Mouse (Mus musculus) inflammation-experienced regulatory T-cells, adult 6 months (primary cell): Measurements from ENCODE around the gene Atp6v0d1. TPM values are rescaled to one million over a fixed set of nuclear protein-coding genes. Genes with fewer than 3 reads are reported as not detected.
A peak's percentile ranks its signal among the peaks of the same experiment; 100 is the strongest.

Experiments
- ATAC-seq: one replicate; pipeline ENCODE4 v1.8.0; 2017
- polyA plus RNA-seq, 3 experiments: library from polyadenylated mRNA; unstranded; fragments of 100-300 nt; shearing (Covaris generic); gene quantifications; one replicate each; pipeline ENCODE4 v1.2.1; 2017

Gene Atp6v0d1
- polyA plus RNA-seq, 3 experiments from 2014 or later, result 31.8 to 38.3 (median 38.3) TPM

DNA sequence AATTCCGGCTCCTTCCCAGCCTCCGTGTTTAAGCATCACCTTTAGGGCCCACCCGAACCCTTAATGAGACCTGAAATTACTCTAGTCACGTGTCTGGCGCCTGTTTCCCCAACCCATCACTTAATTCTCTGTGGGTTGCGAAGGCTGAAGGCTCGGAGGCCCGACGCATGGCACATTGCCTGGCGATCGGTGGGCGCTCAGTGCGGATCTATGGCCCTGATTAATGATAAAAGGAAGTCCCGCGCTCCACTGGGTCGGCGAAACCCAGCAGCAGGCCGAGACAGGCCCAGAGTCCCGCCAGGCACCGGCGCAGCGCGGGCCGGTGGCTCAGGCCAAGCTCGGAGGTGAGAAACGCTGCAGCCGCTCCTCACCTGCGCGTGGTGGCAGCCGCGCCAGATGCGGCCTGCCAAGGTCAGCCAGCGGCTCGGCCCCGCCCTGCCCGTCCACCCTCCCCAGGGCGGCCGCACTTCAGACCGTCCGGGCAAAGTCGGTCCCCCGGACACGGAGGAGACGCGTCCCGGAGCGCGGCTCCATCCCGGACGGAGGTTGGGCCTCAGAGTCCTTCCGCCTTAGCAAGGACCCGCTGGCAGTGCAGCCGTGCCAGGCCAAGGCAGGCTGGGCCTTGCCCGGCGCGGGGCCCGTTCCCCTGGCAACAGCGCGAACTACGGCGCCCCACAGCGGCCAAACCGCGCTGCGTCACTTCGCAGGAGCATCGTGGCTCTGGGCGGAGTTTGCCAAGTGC, 69.2 kb downstream of the Atp6v0d1 start, which contains the start of gene Zdhhc1:
Gene Zdhhc1, minus strand, starts transcription at position 464 of the 742 bp plus-strand sequence.
- ATAC-seq, result peak; percentile 82

DNA sequence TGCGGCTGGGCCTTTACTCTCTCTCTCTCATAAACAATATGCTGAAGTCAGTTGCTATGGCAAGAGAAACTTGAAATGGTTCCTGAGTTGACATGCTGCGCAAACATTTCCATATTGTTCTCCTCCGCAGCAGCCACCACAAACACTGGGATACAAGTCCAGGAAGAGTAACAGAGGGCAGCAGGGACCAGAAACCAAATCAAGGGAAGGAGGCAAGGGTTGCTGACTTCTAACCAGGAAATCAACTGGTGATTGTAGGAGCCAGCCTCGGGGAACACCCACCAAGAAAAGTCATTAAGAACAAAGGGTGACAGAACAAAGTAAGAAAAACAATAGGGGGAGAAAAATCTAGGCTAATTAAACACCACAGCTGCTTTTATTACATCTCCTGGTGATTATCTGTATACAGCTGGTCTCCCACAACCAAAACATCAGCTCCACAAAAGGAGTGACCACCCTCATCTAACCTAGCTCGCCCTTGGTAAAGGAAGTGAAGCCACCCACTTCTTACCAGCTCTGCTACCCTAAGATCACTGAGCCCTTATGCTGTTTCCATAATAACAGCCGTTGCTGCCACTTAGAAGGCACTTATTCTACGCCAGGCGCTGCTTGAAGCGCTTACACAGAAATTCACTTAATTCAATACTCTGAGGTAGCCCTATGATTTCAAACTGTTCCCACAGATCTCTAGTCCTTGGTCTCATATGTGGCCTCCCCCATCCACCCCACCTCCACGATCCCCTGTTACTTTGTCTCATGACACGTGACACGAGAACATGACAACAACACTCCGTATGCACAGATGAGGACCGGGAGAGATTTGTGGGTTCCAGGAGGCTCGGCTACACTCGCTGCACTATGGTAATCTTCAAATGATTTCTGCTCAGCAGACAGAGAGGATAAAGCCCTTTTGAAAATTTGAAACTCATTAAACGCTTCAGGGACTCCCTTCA, 70.2 kb downstream of the Atp6v0d1 start:
- no peak for ATAC-seq

DNA sequence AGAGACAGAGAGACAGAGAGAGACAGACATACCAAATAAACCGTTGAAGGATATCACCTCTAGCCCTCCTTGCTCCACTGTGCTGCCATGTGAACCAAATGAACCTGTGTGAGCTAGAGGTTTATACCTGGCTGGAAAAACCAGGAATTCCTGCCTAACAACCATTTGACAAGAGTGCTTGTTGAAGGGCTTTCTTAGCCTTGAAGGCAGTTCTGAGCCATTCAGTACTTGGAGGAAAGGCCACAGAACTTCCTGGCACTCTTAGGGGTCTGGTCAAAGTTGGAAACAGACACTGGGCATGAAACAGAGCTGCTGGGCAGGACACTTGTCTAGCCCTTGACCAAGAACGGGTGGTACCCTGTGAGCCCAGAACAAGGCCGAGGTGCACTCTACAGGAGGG, 71.3 kb downstream of the Atp6v0d1 start:
- ATAC-seq, result no peak

DNA sequence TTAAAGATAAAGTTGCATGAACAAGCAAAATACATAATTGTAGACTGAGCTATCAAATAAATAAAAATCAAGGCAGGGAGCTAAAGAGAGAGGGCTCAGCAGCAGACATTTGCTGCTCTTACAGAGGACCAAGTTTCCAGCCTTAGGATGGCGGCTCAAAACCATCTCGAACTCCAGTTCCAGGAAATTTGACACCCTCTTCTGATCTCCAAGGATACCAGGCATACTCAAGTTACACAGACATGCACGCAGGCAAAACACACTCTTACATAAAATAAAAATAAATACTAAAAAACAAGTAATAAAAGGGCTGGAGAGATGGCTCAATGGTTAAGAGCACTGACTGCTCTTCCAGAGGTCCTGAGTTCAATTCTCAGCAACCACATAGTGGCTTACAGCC, 72.4 kb downstream of the Atp6v0d1 start:
- ATAC-seq, result no peak

DNA sequence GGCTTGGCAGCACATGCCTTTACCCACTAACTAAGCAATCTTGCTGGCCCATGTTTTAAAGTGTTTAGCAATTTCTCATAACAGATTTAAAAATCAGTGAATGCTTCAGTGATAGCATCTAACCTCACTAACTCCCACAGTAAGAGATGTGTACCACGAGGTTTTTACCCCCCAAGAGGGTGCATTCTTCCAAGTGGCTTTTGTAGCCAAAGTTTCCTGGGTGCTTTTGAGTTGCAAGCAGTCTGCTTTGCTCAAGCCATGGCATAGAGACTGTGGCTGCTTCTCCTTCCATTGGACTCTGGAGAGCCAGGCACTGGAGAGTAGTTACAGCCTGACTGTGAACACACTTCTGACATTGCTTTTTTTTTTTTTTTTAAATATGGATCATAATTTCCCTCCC, 76.6 kb downstream of the Atp6v0d1 start:
- no peak for ATAC-seq

DNA sequence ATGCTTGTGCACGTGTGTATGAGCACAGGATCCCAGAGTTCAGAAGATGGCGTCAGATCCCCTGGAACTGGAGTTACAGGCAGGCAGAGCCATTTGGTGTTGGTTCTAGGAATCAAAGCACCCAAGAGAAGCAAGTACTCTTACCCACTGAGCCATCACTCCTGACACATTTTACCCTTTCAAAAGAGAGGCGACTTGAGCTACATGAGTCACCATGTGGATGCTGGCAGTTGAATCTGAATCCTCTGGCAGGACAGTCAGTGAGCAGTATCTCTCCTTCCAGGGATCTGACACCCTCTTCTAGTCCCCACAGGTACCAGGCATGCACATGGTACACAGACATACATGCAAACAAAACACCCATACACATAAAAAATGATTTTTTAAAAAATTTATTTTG, 77.8 kb downstream of the Atp6v0d1 start:
- ATAC-seq, result no peak

DNA sequence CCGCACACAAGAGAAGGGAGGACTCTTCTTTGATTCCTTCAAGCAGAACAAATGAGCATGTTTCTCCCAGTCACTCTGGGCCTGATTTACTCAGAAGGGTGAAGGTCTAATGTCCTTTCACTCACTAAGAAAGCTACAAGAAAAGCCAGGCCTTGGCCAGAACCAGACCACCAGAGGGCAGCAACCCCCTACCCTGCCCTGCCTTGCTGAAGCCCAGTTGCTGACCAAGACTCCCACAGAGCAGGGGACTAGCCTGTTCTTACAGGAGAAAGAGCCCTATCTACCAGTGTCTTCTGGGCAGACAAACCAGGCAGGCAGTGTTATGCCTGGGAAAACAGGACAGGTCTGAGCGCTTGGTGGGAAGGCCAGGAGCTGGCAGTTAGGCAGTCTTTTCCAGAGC, 81.5 kb downstream of the Atp6v0d1 start:
- ATAC-seq, result no peak

DNA sequence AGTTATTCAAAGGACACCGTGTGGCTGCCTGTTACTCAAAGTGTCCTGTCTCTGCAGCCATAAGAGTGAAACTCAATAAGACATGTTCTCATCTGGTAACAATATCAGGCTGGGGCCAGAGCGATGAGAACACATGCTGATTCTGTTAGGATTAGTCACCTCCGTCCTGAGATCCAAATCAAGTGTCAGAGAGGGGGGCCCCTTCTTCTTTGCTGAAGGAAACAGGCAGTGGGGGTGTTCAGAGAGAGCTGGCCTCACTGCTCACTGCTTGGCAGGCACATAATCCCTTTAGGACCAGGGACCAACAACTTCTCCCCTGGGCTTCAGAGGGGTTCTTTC, 81.8 kb downstream of the Atp6v0d1 start:
- no peak for ATAC-seq

DNA sequence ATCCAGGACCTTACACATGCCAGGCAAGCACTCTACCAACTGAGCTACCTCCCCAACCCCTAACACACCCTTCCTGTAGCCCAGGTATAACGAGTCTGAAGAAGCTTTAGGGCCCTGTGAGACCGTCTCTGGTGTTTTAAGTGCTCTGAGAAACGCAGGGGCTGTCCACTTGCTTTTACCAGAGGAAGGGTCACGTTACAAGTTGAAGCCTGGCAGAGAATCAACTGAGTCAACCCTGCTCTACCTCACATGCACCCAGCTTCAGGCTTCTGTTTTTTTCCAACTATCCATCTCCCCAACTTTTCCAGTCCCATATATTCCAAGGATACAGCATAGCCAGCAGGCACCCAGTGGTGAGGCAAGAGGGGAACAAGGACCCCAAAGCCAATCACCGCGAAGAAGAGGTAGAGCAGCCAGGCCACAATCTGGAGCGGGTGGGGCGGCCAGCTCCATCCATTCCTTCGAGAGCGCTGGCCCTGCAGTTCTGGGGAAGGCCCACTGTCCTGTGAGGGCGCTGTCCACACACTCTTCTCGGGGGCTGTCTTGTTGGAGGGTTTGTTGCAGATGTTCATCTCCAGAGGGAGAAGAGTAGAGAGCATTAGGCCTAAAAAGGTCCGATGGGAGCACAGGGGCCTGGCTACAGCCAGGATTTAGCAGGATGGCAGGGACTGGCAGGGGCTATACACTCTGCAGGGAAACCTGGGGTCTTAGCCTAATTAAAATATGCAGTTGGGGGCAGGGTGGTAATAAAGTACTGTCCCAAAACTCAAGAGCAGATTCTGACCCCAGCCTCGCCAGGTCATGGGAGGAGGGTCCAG, 82.4 kb downstream of the Atp6v0d1 start:
- no peak for ATAC-seq

DNA sequence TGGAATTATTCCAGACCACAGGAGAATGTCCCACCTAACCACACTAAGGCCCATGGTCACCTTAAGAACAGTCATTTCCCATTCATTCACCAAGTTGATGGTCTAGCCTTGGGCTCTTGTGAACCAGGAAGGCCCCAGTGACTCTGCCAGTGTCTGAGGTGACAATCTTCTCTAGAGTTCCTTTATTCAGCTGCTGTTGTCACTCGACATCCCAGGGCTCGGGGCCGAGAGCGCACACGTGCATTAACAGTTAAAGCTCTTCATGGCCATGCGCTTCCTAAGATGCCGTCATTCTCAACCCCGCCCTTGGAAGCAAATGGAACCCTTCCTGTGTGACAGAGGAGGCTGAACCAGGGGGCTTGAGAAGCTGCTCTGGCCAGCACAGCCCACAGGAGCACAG, 83.7 kb downstream of the Atp6v0d1 start:
- no peak for ATAC-seq

DNA sequence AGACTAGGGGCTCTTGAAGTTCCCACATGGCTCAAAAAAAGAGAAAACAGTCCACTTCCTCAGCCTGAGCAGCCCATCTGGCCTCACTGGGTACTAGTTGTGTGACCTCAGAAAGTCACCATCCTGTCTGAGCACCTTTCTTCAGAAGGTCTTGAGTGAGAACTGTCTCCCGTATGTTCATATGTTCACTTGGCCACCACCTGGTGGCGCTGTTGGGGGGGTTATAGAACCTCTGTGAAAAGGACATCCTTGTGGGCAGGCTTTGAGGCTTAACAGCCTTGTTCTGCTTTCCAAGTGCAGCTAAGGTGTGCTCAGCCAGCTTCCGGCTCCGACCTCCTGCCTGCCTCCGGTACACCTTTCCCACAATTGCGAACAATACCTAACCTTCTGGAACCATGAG, 84.4 kb downstream of the Atp6v0d1 start:
- ATAC-seq, result no peak

DNA sequence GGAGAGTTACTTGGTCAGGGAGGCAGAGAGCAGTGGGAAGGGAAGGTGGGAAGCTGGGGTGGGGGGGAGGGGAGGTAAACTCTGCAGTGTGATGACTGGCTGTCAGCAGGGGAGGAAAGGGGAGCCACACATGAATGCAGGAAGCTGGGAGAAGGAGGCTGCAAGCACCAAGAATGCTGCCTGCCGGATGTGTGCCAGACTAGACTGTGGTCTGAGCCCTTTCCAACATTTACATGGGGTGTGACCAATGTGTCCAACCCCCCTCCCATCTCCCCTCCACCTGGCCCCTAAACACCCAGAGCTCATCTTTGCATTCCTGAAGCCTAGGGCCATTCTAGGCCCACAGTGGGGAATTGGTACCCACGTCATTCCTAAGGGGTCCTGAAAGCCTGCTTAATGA, 84.8 kb downstream of the Atp6v0d1 start:
- ATAC-seq, result no peak

DNA sequence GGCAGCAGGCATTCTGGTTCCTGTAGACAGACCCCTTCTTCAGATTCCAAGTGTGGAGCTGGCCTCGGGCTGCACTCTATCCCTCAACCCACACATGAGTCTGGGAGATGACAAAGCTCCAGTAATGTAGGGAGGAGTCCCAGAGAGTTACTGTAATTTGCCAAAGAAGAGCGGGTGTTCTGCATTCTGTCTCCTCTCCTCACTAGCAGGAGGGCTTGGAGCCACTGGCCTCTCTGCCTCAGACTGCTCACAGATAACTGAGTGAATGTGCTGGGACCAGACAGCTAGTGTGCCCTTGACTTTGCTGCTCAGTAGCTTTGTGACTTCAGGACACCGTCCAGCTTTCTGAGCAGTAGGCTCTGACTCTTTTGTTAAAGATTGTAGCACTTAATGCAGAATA, 88.1 kb downstream of the Atp6v0d1 start:
- no peak for ATAC-seq

DNA sequence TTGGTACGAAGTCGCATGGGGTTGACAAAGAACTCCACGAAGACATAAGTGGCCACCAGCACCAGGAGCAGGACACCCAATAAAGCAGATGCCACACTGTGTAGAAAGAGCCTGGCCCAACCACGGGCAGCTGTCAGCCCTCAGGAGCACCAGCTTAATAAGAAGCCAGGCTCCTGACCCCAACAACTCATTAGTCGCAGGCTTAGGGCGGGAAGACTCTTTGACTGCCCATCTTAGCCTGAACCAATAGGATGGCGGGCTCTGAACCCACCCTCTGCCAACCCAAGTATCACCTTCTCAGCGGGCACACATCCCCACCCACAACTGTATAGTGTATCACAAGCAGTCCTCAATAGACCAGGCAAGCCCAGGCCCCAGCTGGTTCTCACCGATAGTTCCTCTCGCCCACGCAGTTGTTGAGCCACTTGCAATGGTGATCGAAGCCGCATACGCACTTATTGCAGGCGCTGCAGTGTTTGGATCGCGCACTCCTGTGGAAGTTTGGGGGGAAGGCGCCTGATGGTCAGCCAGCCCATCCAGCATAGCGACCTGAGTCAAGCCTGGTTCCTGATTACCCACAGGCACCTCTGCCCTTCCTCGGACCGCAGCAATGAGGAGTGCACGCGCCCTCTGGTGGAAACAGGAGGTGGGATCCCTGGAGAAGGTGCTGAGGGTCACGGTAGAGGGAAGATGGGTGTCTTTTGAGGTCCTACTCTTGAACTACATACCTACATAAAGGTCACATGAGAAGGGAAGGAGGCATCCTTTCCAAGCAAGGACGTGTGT, 89.0 kb downstream of the Atp6v0d1 start:
- no peak for ATAC-seq

DNA sequence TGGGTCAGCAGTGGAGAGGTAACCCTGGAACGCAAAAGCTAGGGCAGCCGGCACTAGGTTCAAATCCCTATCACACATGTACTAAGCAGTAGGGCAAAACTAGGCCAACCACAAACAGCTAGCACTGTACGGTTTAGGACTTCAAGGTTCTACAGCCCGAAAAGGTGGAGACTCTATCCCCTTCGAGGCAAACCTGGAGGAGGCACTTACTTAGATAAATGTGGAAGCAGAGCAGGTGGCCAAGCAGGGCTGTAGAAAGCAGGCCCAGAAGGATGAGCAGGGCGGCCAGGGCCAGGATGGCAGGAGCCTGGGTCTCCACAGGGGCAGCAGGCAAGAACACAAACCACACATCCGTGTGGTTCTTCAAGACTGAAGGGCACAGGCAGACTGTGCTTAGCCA, 89.7 kb downstream of the Atp6v0d1 start:
- ATAC-seq, result no peak

DNA sequence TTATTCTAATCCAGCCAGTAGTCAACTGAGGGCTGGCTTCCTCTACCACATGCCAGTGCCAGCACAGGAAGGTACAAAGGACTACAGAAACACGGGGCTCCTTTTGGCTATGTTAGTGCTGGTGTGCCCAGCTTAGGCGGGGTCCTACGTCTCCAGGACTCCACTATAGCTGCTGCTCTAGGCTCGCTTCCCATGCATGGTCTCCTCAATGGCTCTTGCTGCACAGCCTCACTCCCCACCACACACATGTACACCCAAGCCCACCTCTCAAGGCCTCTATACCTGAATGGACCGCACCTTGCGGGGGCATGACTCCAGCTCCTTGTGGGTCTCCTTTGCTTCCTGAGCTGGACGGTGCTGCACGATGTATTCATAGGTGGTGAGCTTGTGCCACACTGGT, 90.1 kb downstream of the Atp6v0d1 start:
- no peak for ATAC-seq

DNA sequence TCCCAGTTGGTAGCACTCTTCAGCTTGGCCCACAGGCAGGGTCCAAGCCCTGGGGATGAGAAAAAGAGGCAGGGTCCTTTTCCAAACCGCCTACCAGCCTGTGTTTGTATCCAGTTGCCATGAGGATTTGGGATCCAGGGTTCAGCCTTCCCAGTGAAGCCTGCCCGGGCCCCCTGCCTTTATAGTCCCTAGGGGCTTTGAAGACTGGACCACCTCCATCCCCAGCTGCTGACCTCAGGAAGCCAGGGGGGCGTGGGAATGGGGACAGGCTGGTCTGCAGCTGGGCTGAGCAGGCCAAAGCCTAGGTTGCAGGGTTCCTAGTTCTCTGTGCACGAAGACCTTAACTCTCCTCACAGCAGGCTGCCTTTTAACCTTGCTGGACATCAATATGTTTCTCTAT, 90.6 kb downstream of the Atp6v0d1 start:
- ATAC-seq, result no peak

DNA sequence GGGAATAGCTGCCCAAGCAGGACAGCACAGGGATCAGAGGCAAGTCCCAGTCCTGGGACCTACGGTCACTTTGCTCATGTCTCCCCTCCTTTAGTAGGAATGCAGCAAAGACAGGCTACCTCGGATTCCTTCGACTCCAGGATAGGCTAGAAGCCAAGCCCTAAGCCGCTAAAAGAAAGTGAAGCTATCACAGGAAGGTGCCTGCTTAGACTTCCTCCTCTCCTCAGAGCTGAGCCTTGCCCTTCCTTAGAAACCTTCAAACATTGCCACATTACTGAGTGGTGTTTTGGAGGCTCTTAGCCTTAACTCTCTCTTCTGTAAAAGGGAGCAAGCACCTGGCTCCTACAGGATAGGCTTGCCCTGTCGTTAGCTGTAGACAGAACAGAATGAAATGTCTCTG, 91.2 kb downstream of the Atp6v0d1 start:
- ATAC-seq, result no peak
